Mouse (Mus musculus) brain, embryonic 14.5 days (tissue): ENCODE measurements around the gene Zfp553.

Experiments used
- CTCF ChIP-seq: fragments of 200-500 bp; IDR thresholded peaks from 2 replicates; pipeline ENCODE4 v1.5.1; 2012; ENCODE audit warnings: inconsistent platforms, mild to moderate bottlenecking, moderate library complexity, borderline replicate concordance; ENCODE audit not compliant: insufficient read depth, insufficient read length; ENCODE audit errors: extremely low read depth
- POLR2A ChIP-seq: fragments of 200-500 bp; IDR thresholded peaks from 2 replicates; pipeline ENCODE4 v1.6.1; 2012; ENCODE audit warnings: mild to moderate bottlenecking, inconsistent platforms, borderline replicate concordance; ENCODE audit not compliant: poor library complexity, insufficient read depth, insufficient read length, severe bottlenecking; ENCODE audit errors: extremely low read depth

GRCm38 (mm10) chr7:127211014-127211745, 21.7 kb upstream of the Zfp553 start:
- no peak for TF ChIP-seq CTCF
- no peak for TF ChIP-seq POLR2A
